Mouse (Mus musculus) heart, embryonic 14.5 days (tissue): ENCODE data around the gene Zfyve19. TPM values are rescaled to one million over a fixed set of nuclear protein-coding genes. Genes with fewer than 3 reads are reported as not detected.

Experiments
- ATAC-seq: fragments of 200-750 bp; cut with Nextera tagmentation; 2 replicates; pipeline ENCODE4 v1.8.0; 2017; ENCODE audit warnings: low read depth, moderate TSS enrichment; ENCODE audit not compliant: insufficient number of reproducible peaks, insufficient read depth, low FRiP score
- H3K27ac ChIP-seq, 2 experiments: fragments of 200-500 bp in 1 of 2; fragments of 300-500 bp in 1 of 2; sonication (generic) in 1 of 2; replicated peaks in 1 of 2; 2 replicates each; pipeline ENCODE4 v1.5.1; 2012 to 2014; ENCODE audit warnings: low read depth in 2 of 2, low read length in 2 of 2, control low read depth in 1 of 2, mild to moderate bottlenecking in 1 of 2, mixed read lengths in 1 of 2; ENCODE audit not compliant: control insufficient read depth in 1 of 2, insufficient read depth in 1 of 2
- H3K27me3 ChIP-seq: fragments of 300-500 bp; sonication (generic); 2 replicates; pipeline ENCODE4 v1.6.1; 2014; ENCODE audit warnings: mild to moderate bottlenecking, low read length, control low read depth; ENCODE audit not compliant: control insufficient read depth, insufficient read depth
- H3K36me3 ChIP-seq: fragments of 300-500 bp; sonication (generic); 2 replicates; pipeline ENCODE4 v1.6.1; 2014; ENCODE audit warnings: mild to moderate bottlenecking, control low read depth, low read length, mixed read lengths; ENCODE audit not compliant: control insufficient read depth, insufficient read depth
- H3K4me1 ChIP-seq, 2 experiments: fragments of 200-500 bp in 1 of 2; fragments of 300-500 bp in 1 of 2; sonication (generic) in 1 of 2; 2 replicates each; pipeline ENCODE4 v1.6.1; 2012 to 2014; ENCODE audit warnings: low read length in 2 of 2, control low read depth in 1 of 2, mixed read lengths in 1 of 2; ENCODE audit not compliant: control insufficient read depth in 2 of 2, insufficient read depth in 2 of 2
- H3K4me2 ChIP-seq: fragments of 300-500 bp; sonication (generic); 2 replicates; pipeline ENCODE4 v1.6.1; 2014; ENCODE audit warnings: mild to moderate bottlenecking, low read length
- H3K4me3 ChIP-seq, 2 experiments: fragments of 200-500 bp in 1 of 2; fragments of 300-500 bp in 1 of 2; sonication (generic) in 1 of 2; 2 replicates each; pipeline ENCODE4 v1.5.1; 2012 to 2014; ENCODE audit warnings: low read length in 2 of 2, mild to moderate bottlenecking in 2 of 2, control low read depth in 1 of 2, low read depth in 1 of 2, moderate library complexity in 1 of 2; ENCODE audit not compliant: control insufficient read depth in 1 of 2, insufficient read depth in 1 of 2
- H3K9ac ChIP-seq: fragments of 300-500 bp; sonication (generic); 2 replicates; pipeline ENCODE4 v1.6.1; 2014; ENCODE audit warnings: mild to moderate bottlenecking, low read length
- H3K9me3 ChIP-seq: fragments of 300-500 bp; sonication (generic); 2 replicates; pipeline ENCODE4 v1.6.1; 2016; ENCODE audit warnings: low read length, control low read depth; ENCODE audit not compliant: control insufficient read depth
- WGBS: fragments of 180-500 bp; shearing (Covaris S2); extraction: QIAGEN DNeasy Blood & Tissue Kit; methylation state at CpG from one replicate; pipeline ENCODE4 v1.1.7; 2014; 5-methylcytosine and 5-hydroxymethylcytosine counted together
- polyA plus RNA-seq: library from polyadenylated mRNA; unstranded; fragments of >200 nt; fragmentation: Nextera tagmentation; extraction: Ambion mirVana; gene quantifications from 2 replicates; pipeline ENCODE4 v1.2.1, GENCODE M21; 2014

Zfyve19 gene
- polyA plus RNA-seq, 1 experiment from 2014 or later: 32.4 TPM

GRCm38 (mm10) chr2:119242548-119242947, 34.1 kb downstream of the Zfyve19 start:
- no peak overlapping the region for H3K4me3 ChIP-seq
- peaks cover 30% of the 10 kb centered on the region for H3K27me3 ChIP-seq
- H3K36me3 ChIP-seq: no peaks in the 10 kb centered on the region
- H3K27ac ChIP-seq: no peak overlapping the region
- 62% methylated on average over 9 of the region's 9 CpGs for WGBS
- ATAC-seq: no peak
- H3K4me1 ChIP-seq: peaks cover 0 to 3% of the 10 kb centered on the region in 2 experiments; a peak in 2 of 4 replicates
- no peaks in the 10 kb centered on the region for H3K9me3 ChIP-seq
- H3K9ac ChIP-seq: no peak overlapping the region
- no peak overlapping the region for H3K4me2 ChIP-seq

- Histone ChIP-seq H3K4me3 (no peak overlapping the region), H3K4me1 (no peaks in the 10 kb centered on the region), H3K9ac (no peak overlapping the region), H3K27ac (no peak overlapping the region), H3K9me3 (no peaks in the 10 kb centered on the region), H3K27me3 (peaks cover 4% of the 10 kb centered on the region; the same call in 1 of the 2 replicates), H3K36me3 (no peaks in the 10 kb centered on the region), H3K4me2 (no peak overlapping the region)
- no peak for ATAC-seq
- 76% methylated on average over 7 of the region's 7 CpGs for WGBS
Observed at GRCm38 (mm10) chr2:119245246-119245645, 36.8 kb downstream of the Zfyve19 start.

GRCm38 (mm10) chr2:119247904-119248303, 39.5 kb downstream of the Zfyve19 start:
- Histone ChIP-seq H3K4me3 (no peak overlapping the region), H3K36me3 (no peaks in the 10 kb centered on the region), H3K9ac (no peak overlapping the region), H3K27me3 (no peaks in the 10 kb centered on the region), H3K9me3 (no peaks in the 10 kb centered on the region), H3K4me1 (no peaks in the 10 kb centered on the region), H3K27ac (no peak overlapping the region), H3K4me2 (no peak overlapping the region)
- no peak for ATAC-seq
- 78% methylated on average over 9 of the region's 9 CpGs for WGBS

GRCm38 (mm10) chr2:119249592-119250061, 41.2 kb downstream of the Zfyve19 start:
- WGBS: 65% methylated on average over 4 of the region's 4 CpGs
- no peak for ATAC-seq

GRCm38 (mm10) chr2:119250377-119250776, 42.0 kb downstream of the Zfyve19 start:
- H3K4me2 ChIP-seq: peak overlapping the region; percentile 53; the same call in 1 of the 2 replicates
- no peaks in the 10 kb centered on the region for H3K36me3 ChIP-seq
- H3K27me3 ChIP-seq: peaks cover 14% of the 10 kb centered on the region
- no peaks in the 10 kb centered on the region for H3K9me3 ChIP-seq
- H3K9ac ChIP-seq: no peak overlapping the region
- no peaks in the 10 kb centered on the region for H3K4me1 ChIP-seq
- no peak overlapping the region for H3K4me3 ChIP-seq
- no peak overlapping the region for H3K27ac ChIP-seq
- WGBS: 63% methylated on average over 5 of the region's 5 CpGs
- ATAC-seq: no peak

More at GRCm38 (mm10) chr2:119249592-119250061, 41.2 kb downstream of the Zfyve19 start:
- H3K27me3 ChIP-seq: peaks cover 7% of the 10 kb centered on the region; the same call in 1 of the 2 replicates
- H3K4me2 ChIP-seq: no peak overlapping the region
- H3K36me3 ChIP-seq: no peaks in the 10 kb centered on the region
- H3K27ac ChIP-seq: no peak overlapping the region
- H3K9me3 ChIP-seq: no peaks in the 10 kb centered on the region
- no peaks in the 10 kb centered on the region for H3K4me1 ChIP-seq
- H3K4me3 ChIP-seq: no peak overlapping the region
- no peak overlapping the region for H3K9ac ChIP-seq

GRCm38 (mm10) chr2:119250826-119251478, 42.5 kb downstream of the Zfyve19 start:
- 11% methylated on average over 11 of the region's 11 CpGs for WGBS

GRCm38 (mm10) chr2:119254976-119255375, 46.6 kb downstream of the Zfyve19 start:
- H3K4me1 ChIP-seq: no peaks in the 10 kb centered on the region
- peaks cover 18% of the 10 kb centered on the region for H3K27me3 ChIP-seq
- ATAC-seq: no peak
- no peak overlapping the region for H3K4me2 ChIP-seq
- no peak overlapping the region for H3K9ac ChIP-seq
- no peaks in the 10 kb centered on the region for H3K36me3 ChIP-seq
- no peak overlapping the region for H3K4me3 ChIP-seq
- WGBS: 20% methylated on average over 7 of the region's 7 CpGs
- no peak overlapping the region for H3K27ac ChIP-seq
- H3K9me3 ChIP-seq: no peaks in the 10 kb centered on the region

More at GRCm38 (mm10) chr2:119250826-119251478, 42.5 kb downstream of the Zfyve19 start:
- no peak for ATAC-seq
- H3K4me2 ChIP-seq: peak overlapping the region; percentile 53
- H3K36me3 ChIP-seq: no peaks in the 10 kb centered on the region
- H3K4me1 ChIP-seq: no peaks in the 10 kb centered on the region
- H3K9ac ChIP-seq: no peak overlapping the region
- no peak overlapping the region for H3K27ac ChIP-seq
- no peaks in the 10 kb centered on the region for H3K9me3 ChIP-seq
- H3K27me3 ChIP-seq: peaks cover 18% of the 10 kb centered on the region
- no peak overlapping the region for H3K4me3 ChIP-seq
